Mouse (Mus musculus) heart, adult 9 months (tissue): Measurements from ENCODE around the gene Sox5.

ENCODE experiments used
- DNase-seq, 2 experiments: peaks; one replicate each; pipeline ENCODE4 v3.0.0; 2022; ENCODE audit warnings: low spot score in 2 of 2

Gene Sox5

DNA sequence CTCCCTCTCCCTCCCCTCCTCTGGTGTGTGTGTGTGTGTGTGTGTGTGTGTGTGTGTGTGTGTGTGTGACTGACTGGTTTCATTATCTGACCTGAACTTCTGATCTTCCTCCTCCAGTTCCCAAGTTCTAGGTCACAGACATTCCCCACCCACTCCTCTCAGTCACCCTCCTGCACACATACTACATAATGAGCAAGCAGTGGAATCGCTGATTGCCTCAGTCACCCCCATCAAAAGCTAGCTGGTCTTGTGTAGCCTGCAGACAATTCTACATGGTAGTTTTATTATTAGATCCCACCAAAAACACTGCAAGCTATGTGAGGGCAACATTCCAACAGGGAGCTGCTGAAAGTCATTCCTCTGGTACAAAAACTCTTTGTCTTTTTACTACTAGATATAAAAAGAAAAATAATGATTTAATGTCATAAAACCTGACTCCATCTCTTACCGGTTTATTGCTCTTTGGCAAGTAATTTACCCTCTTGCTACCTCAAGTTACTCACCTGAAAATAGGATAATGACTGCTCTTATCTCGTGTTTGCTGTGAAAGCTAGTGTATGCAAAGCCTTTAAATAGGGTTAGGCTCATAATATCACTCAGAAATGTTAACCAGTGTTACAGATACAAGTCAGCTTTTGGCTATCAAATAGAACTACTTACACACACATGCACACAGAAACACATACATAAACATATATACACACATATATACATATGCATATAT is 733.4 kb downstream of the Sox5 start:
- DNase-seq, result no peak

DNA sequence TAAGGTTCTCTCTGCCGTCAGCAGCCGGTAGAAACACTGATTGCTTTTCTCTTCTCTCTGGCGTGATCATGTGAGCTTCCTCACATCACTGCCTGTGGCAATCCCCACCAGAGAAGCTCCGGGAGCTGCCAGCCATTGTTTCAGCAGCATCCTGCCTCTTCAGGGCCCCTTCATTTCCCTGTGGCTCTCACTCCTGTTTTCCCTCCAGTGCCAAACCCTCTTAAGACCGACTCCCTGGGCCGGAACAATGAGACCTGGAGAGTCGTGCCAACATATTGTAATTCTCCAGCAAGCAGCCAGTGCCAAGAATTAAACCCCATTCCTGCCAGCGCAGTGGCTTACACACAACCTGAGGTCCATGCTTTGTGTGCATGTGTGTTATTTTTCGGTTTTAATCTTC is 736.3 kb downstream of the Sox5 start:
- DNase-seq, result no peak

DNA sequence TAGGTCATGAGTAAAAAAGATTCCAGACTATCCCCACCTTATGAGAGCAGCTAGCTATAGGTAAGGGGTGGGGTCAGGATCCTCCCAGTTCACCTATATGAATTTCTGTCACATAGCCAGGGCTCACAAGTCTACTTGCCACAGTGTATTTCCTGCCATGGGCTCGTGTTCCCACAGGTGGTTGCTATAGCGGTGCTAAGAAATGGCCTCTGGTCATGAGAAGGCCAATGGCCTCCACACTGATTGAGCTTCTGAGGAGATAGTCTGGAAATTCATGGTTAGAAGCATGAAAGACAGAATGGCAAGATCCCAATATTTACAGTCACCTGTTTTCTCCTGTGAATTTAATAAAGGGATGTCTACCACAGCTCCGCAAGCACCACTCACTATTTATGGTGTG is 737.4 kb downstream of the Sox5 start:
- no peak for DNase-seq

DNA sequence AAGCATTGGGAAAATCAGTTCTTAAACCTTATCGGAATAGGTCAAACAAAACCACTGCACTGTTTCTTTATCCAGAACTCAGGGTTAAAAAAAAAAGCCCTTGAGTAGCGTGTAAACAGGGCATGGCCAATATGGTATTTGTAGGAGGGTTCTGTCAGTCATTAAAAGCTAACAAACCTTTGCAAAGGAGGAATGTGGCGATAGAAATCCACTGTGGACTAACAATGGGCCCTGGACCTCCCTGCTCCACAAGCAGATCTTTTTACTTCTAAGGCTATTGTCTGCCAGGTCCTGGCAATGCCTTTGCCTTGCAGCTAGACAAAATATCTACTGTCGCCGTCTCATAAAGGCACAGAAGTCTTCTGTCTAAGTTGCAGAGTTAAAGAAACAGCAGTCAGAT is 738.8 kb downstream of the Sox5 start:
- DNase-seq, result no peak

DNA sequence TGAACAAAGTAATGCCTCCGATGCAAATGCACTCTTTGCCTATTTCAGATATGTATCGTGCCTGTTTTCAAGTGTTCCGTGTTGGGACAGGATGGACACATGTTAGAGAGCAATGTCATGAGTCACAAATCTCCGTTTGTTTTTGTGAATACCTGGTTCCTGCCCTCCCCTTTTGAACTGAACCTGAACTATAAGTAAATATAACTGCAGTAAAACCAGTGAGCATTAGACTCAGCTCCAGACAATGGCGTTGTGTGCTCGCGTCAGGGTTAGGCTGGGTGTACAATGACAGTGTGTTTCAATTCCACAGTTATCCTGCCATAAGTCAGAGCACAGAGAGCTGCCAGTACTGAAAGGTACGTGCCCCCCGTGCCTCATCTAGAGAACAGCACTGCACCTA is 739.8 kb downstream of the Sox5 start:
- no peak for DNase-seq

DNA sequence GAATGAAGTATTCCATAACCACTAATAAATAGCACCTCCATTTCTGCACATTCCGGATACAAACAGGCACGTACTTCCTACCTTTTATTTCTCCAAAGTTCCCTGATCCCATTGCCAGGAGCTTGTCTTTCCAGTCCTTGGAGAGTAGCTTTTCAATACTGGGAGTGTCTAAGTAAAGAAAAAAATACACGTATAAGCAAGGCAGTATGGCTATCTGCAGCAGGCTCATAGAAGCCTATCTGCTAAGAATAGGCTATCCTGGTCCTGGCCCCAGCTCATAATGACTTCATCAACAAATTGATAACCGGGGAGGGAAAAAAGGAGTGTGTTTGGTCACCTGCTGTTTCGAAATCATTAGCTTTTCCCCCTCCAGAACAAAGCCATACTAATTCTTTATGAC is 740.6 kb downstream of the Sox5 start:
- DNase-seq, result no peak

DNA sequence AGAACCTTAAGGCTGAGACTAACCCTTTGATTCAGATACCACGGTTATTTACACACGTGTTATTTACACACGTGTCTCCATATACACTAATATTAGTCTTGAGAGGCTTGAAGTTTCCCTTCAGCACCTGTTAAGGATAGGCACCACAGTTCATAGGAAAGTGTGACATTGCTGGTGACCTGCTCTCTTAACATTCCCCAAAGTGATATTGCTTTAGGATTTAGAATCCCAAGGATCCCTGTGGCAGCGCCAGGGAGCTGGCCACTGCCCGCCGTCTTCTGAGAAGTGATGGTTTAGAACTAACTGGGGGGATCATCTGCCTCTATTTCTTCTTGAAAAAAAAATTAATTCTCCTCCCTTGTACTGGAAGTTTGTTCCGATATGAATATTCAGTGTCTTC is 741.4 kb downstream of the Sox5 start:
- DNase-seq, result no peak

GRCm38 (mm10) chr6:144039221-144039620 is 742.6 kb downstream of the Sox5 start:
- DNase-seq, result no peak

DNA sequence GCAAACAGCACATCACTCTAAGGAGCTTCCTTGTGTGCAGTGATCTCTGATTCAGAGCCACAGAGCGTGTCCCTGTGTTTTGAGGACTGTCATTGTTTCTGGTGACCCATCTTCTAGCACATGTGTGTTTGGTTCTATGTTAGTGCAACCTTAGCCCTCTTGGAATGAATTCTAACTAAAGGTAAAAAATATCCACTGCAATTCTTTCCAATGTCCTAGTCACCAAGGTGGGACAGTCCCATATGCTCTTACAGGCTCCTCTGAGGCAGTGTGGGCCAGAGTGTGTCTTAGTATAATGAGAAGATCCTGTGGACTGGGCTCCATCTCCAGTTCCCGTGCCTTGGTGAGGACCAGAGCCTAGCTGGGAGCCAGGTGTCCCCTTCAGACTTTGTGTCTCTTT is 748.6 kb downstream of the Sox5 start:
- DNase-seq, result no peak

DNA sequence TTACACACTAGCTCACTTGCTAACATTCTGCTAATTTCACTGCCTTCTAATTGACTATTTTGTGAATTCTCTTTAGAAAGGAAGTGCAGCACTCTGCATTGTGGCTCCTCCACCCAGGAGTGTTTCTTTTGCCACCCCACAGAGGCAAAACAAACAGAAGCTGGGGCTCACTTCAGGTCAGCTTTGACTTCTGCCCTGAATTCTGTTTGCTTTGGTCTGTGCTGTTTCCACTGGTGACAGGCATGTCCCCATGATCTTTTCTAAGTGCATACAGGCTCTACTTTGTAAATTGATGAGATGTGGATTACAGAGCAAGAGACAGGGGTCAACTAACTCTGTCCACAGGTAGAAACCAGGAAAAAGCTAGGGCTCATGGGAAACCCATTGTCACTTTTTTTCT is 764.8 kb downstream of the Sox5 start:
- DNase-seq, result no peak

GRCm38 (mm10) chr6:144011880-144012524 is 769.8 kb downstream of the Sox5 start:
- DNase-seq, result no peak

- no peak for DNase-seq
Measured at GRCm38 (mm10) chr6:144010995-144011394, 770.8 kb downstream of the Sox5 start.

- DNase-seq, result no peak
Measured at GRCm38 (mm10) chr6:144010285-144010684, 771.5 kb downstream of the Sox5 start.

DNA sequence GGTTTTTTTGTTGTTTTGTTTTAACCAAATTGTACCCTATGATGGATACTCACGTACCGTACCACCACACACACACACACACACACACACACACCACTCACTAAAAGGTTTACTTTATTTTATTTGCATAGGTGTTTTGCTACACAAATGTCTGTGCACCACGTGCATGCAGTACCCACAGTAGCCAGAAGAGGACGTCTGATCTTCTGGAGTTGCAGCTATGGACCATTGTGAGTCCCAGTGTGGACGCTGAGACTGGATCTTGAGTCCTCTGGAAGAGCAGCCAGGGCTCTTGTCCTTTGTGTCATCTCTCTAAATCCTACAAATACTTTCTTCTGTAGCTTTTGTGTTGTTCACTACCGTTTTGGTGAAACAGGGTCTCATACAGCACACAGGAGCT is 776.6 kb downstream of the Sox5 start:
- no peak for DNase-seq

- no peak for DNase-seq
Measured at GRCm38 (mm10) chr6:143998201-143998600, 783.6 kb downstream of the Sox5 start.

GRCm38 (mm10) chr6:143997616-143998015 is 784.2 kb downstream of the Sox5 start:
- DNase-seq, result no peak

DNA sequence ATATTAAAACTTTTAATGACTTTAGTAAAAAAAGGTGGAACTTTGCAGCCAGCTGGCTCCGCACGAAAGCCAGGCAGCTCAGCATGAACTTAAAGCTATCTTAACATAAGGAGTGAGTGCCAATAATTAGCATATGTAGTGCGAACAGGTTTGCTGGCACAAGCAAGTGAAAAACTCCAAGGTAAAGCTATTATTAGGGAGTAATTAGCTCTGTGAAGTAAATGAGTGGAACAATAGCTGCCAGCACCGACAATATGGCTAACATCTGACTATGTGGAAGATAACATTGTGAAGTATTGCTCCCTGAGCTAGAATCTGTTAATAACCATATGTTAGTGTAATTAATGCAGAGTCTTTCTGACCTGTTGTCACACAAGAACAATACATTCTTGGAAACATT is 786.7 kb downstream of the Sox5 start:
- DNase-seq, result no peak

- DNase-seq, result no peak
Measured at GRCm38 (mm10) chr6:143987548-143987947, 794.2 kb downstream of the Sox5 start.

DNA sequence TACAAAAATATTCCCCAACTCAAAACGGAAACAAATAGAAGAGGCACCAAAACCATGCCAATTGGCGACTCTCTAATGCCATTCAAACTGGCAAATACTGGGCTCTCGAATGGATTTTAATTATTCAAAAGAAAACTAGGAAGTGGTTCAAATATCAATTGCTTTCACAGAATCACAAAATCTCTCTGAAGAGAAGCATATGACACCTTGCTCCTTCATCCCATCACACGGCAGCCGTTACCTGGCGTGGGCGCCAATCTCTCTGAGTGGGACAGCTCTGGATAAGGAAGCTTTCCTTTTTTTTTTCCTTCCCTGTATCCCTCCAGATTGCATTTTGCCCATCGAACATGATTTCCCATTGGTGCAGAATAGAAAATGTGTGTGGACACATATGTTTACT is 801.6 kb downstream of the Sox5 start:
- DNase-seq, result no peak

- no peak for DNase-seq
Measured at GRCm38 (mm10) chr6:143967724-143968400, 813.9 kb downstream of the Sox5 start.

GRCm38 (mm10) chr6:143960487-143960886 is 821.3 kb downstream of the Sox5 start:
- no peak for DNase-seq

DNA sequence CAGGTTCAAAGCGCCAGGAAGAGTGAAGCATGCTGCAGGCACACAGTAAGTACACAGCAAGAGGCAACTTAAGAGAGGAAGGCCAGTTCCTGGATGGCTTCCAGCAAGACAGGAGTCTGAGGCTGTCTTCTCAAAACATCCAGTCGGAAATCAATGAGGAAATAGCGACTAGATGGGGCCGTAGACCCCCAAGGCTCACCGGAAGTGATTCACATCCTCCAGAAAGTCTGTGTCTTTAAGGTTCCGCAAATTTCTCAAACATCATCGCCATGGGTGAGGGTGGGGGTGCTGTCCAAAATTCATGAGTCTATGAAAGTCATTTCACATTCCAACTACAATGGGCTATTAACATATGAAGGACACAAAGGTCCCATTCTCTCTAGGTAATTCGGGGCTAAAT is 821.7 kb downstream of the Sox5 start:
- DNase-seq, result no peak

- DNase-seq, result no peak
Measured at GRCm38 (mm10) chr6:143958372-143958771, 823.4 kb downstream of the Sox5 start.
